Mouse (Mus musculus): ENCODE measurements around the gene Gpn1.

Gpn1 gene

GRCm38 (mm10) chr5:31559401-31559800 is 64.9 kb downstream of the Gpn1 start:
- DNase-seq (ENCODE audit: low read depth in 2 of 2, low spot score in 2 of 2), result no peak

GRCm38 (mm10) chr5:31560352-31560751 is 65.8 kb downstream of the Gpn1 start:
- no peak for DNase-seq (ENCODE audit: low read depth in 2 of 2, low spot score in 2 of 2)

GRCm38 (mm10) chr5:31562036-31562666 is 67.6 kb downstream of the Gpn1 start:
- DNase-seq (ENCODE audit: low read depth in 2 of 2, low spot score in 2 of 2), result no peak
